Comparison of ENCODE assay signal across 8 mouse cellular contexts in the genomic region with DNA sequence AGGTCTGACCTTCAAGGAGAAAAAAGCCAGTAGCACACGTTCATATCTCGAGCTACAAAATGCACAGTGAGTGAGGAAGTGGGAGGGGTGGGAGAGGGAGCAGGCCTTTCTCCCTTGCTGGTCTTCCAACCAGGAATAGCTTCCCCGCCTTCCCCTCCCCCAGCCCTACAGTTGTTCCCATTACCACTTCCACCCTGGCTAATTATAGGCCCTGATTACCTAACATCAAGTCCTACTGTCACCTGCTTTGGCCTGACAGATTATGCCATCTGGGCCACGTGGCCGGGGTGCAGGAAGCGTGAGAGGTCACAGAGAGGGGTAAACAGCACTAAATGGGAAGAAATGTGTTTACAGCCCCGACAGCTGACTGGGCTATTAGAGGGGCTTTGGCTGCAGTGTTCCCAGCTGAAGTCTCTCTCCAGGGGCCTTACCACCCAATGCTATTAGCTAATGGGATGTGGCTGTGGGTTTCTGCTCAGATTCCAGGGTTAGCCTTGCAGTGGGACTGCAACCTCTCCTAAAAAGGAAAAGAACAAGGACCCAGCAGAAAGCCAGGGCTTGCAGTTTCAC.
DNase-seq lines count a peak whose midpoint lies in the region; ATAC-seq lines count a peak whose summit lies in the region.

No protein-coding gene starts in this region.

- H3K36me3 ChIP-seq in heart, embryonic 11.5 days (ENCODE audit: control insufficient read depth, insufficient read depth, low read length) = no peaks in the 10 kb centered on the region
- no peaks in the 10 kb centered on the region for H3K36me3 ChIP-seq in kidney, embryonic 16.5 days (ENCODE audit: insufficient read depth, low read length)
- no peaks in the 10 kb centered on the region for H3K36me3 ChIP-seq in megakaryocyte, embryonic 14.5 days (replicated peaks; ENCODE audit: low read length)

- H3K27ac ChIP-seq in heart, embryonic 11.5 days (ENCODE audit: low read depth, low read length) = peak overlapping the region; percentile 50
- H3K27ac ChIP-seq in kidney, embryonic 16.5 days (ENCODE audit: low read length) = no peak overlapping the region

- H3K4me3 ChIP-seq in heart, embryonic 11.5 days (ENCODE audit: low read depth, low read length) = no peak overlapping the region
- no peak overlapping the region for H3K4me3 ChIP-seq in kidney, embryonic 16.5 days (ENCODE audit: low read length)
- peak overlapping the region; percentile 35 for H3K4me3 ChIP-seq in megakaryocyte, embryonic 14.5 days (replicated peaks)

- intact Hi-C loops in left cerebral cortex, postnatal 36 days (cut with DNase I) = no loop called here

- ATAC-seq in heart, embryonic 11.5 days (replicated peaks; ENCODE audit: insufficient number of reproducible peaks, low FRiP score, low TSS enrichment) = peak; percentile 78
- peak; percentile 51 for ATAC-seq in kidney, embryonic 16.5 days (ENCODE audit: low FRiP score, low TSS enrichment)

- no peak overlapping the region; the same call in 1 of the 2 replicates for H3K4me2 ChIP-seq in heart, embryonic 11.5 days
- no peak overlapping the region for H3K4me2 ChIP-seq in kidney, embryonic 16.5 days (replicated peaks; ENCODE audit: low read depth, low read length)

- no peak overlapping the region for H3K9ac ChIP-seq in heart, embryonic 11.5 days (ENCODE audit: low read depth, low read length)
- H3K9ac ChIP-seq in kidney, embryonic 16.5 days (replicated peaks; ENCODE audit: low read length) = no peak overlapping the region

- H3K4me1 ChIP-seq in heart, embryonic 11.5 days (ENCODE audit: control insufficient read depth, insufficient read depth, low read length) = peaks cover 11% of the 10 kb centered on the region
- no peaks in the 10 kb centered on the region for H3K4me1 ChIP-seq in kidney, embryonic 16.5 days (ENCODE audit: insufficient read depth, low read length)
- peaks cover 36% of the 10 kb centered on the region for H3K4me1 ChIP-seq in megakaryocyte, embryonic 14.5 days

- no peaks in the 10 kb centered on the region for H3K9me3 ChIP-seq in heart, embryonic 11.5 days (replicated peaks; ENCODE audit: control insufficient read depth, low read length)
- no peaks in the 10 kb centered on the region for H3K9me3 ChIP-seq in kidney, embryonic 16.5 days (ENCODE audit: low read length)
- no peaks in the 10 kb centered on the region for H3K9me3 ChIP-seq in megakaryocyte, embryonic 14.5 days

- 8% methylated on average over 7 of the region's 7 CpGs for WGBS in heart, embryonic 11.5 days (ENCODE audit: insufficient replicate concordance)
- WGBS in kidney, embryonic 16.5 days = 18% methylated on average over 7 of the region's 7 CpGs

- peak; percentile 24 for DNase-seq in brain, adult 2 months (ENCODE audit: low read depth, low spot score)
- DNase-seq in embryo, embryonic 10.5 days (ENCODE audit: low spot score) = peak; percentile 27
- DNase-seq in thymus, postnatal 0 days (ENCODE audit: low spot score) = no peak
- DNase-seq in left cerebral cortex, adult 9 months (ENCODE audit: low spot score in 2 of 2) = no peak
- no peak for DNase-seq in left cerebral cortex, postnatal 36 days (ENCODE audit: low spot score in 2 of 2)

- H3K27me3 ChIP-seq in heart, embryonic 11.5 days (ENCODE audit: control insufficient read depth, insufficient read depth, low read length) = no peaks in the 10 kb centered on the region
- no peaks in the 10 kb centered on the region for H3K27me3 ChIP-seq in kidney, embryonic 16.5 days (ENCODE audit: insufficient read depth, low read length)
- no peaks in the 10 kb centered on the region for H3K27me3 ChIP-seq in megakaryocyte, embryonic 14.5 days (replicated peaks)

Comparison
In these comparisons a context has a peak if more than half of its experiments do, and no peak if none do; other contexts are left out.
1. DNase-seq: peak in brain, adult 2 months (single experiment) and embryo, embryonic 10.5 days (single experiment); none in thymus, postnatal 0 days (single experiment), left cerebral cortex, adult 9 months (0 of 2) and left cerebral cortex, postnatal 36 days (0 of 2).